Mouse (Mus musculus): Measurements from ENCODE around the gene Hivep3. TPM values are rescaled to one million over a fixed set of nuclear protein-coding genes. Genes with fewer than 3 reads are reported as not detected.

The Hivep3 gene
- polyA plus RNA-seq, 1 experiment from 2014 or later: 2.1 TPM

- no peak for DNase-seq (ENCODE audit: low spot score)
- H3K4me3 ChIP-seq: no peak overlapping the region
- H3K27me3 ChIP-seq (ENCODE audit: insufficient read depth, poor library complexity, severe bottlenecking): no peaks in the 10 kb centered on the region
- H3K36me3 ChIP-seq: no peaks in the 10 kb centered on the region
- H3K27ac ChIP-seq: no peak overlapping the region
- no peaks in the 10 kb centered on the region for H3K9me3 ChIP-seq
- H3K4me1 ChIP-seq (replicated peaks): peaks cover 3% of the 10 kb centered on the region; the same call in 1 of the 2 replicates
- WGBS: 94% methylated on average over 3 of the region's 3 CpGs
Observed at GRCm38 (mm10) chr4:119775913-119776312, 42.3 kb downstream of the Hivep3 start.

- no peak overlapping the region for H3K27ac ChIP-seq
- H3K4me1 ChIP-seq (replicated peaks): peaks cover 3% of the 10 kb centered on the region; the same call in 1 of the 2 replicates
- WGBS: 87% methylated on average over 3 of the region's 3 CpGs
- H3K27me3 ChIP-seq (ENCODE audit: insufficient read depth, poor library complexity, severe bottlenecking): no peaks in the 10 kb centered on the region
- DNase-seq (ENCODE audit: low spot score): no peak
- no peaks in the 10 kb centered on the region for H3K36me3 ChIP-seq
- H3K9me3 ChIP-seq: no peaks in the 10 kb centered on the region
- H3K4me3 ChIP-seq: no peak overlapping the region
Observed at GRCm38 (mm10) chr4:119777146-119777545, 43.6 kb downstream of the Hivep3 start.

GRCm38 (mm10) chr4:119779561-119780400 lies 46.2 kb downstream of the Hivep3 start:
- 59% methylated on average over 5 of the region's 5 CpGs for WGBS
- peaks cover 3% of the 10 kb centered on the region; the same call in 1 of the 2 replicates for H3K4me1 ChIP-seq (replicated peaks)
- H3K36me3 ChIP-seq: no peaks in the 10 kb centered on the region

GRCm38 (mm10) chr4:119780881-119781280 lies 47.3 kb downstream of the Hivep3 start:
- Histone ChIP-seq H3K9me3 (no peaks in the 10 kb centered on the region), H3K27ac (no peak overlapping the region), H3K4me1 (replicated peaks) (peaks cover 3% of the 10 kb centered on the region; the same call in 1 of the 2 replicates), H3K4me3 (no peak overlapping the region), H3K36me3 (no peaks in the 10 kb centered on the region), H3K27me3 (ENCODE audit: insufficient read depth, poor library complexity, severe bottlenecking) (no peaks in the 10 kb centered on the region)
- no peak for DNase-seq (ENCODE audit: low spot score)
- 85% methylated on average over 6 of the region's 6 CpGs for WGBS

More at GRCm38 (mm10) chr4:119779561-119780400, 46.2 kb downstream of the Hivep3 start:
- DNase-seq (ENCODE audit: low spot score): no peak
- no peaks in the 10 kb centered on the region for H3K27me3 ChIP-seq (ENCODE audit: insufficient read depth, poor library complexity, severe bottlenecking)
- H3K27ac ChIP-seq: no peak overlapping the region
- H3K4me3 ChIP-seq: no peak overlapping the region
- no peaks in the 10 kb centered on the region for H3K9me3 ChIP-seq

GRCm38 (mm10) chr4:119784959-119785358 lies 51.4 kb downstream of the Hivep3 start:
- H3K27ac ChIP-seq: no peak overlapping the region
- H3K36me3 ChIP-seq: no peaks in the 10 kb centered on the region
- H3K9me3 ChIP-seq: no peaks in the 10 kb centered on the region
- H3K27me3 ChIP-seq (ENCODE audit: insufficient read depth, poor library complexity, severe bottlenecking): no peaks in the 10 kb centered on the region
- no peak for DNase-seq (ENCODE audit: low spot score)
- 86% methylated on average over 3 of the region's 3 CpGs for WGBS
- no peak overlapping the region for H3K4me3 ChIP-seq
- no peaks in the 10 kb centered on the region for H3K4me1 ChIP-seq (replicated peaks)

GRCm38 (mm10) chr4:119786307-119786706 lies 52.7 kb downstream of the Hivep3 start:
- no peak overlapping the region for H3K27ac ChIP-seq
- H3K4me1 ChIP-seq (replicated peaks): no peaks in the 10 kb centered on the region
- H3K27me3 ChIP-seq (ENCODE audit: insufficient read depth, poor library complexity, severe bottlenecking): no peaks in the 10 kb centered on the region
- no peaks in the 10 kb centered on the region for H3K9me3 ChIP-seq
- H3K36me3 ChIP-seq: no peaks in the 10 kb centered on the region
- 82% methylated on average over 2 of the region's 2 CpGs for WGBS
- H3K4me3 ChIP-seq: no peak overlapping the region
- no peak for DNase-seq (ENCODE audit: low spot score)

- Histone ChIP-seq H3K4me1 (replicated peaks) (no peaks in the 10 kb centered on the region), H3K9me3 (no peaks in the 10 kb centered on the region), H3K27me3 (ENCODE audit: insufficient read depth, poor library complexity, severe bottlenecking) (no peaks in the 10 kb centered on the region), H3K4me3 (no peak overlapping the region), H3K27ac (no peak overlapping the region), H3K36me3 (no peaks in the 10 kb centered on the region)
- no peak for DNase-seq (ENCODE audit: low spot score)
- 82% methylated on average over 1 of the region's 2 CpGs for WGBS
Observed at GRCm38 (mm10) chr4:119786721-119787120, 53.1 kb downstream of the Hivep3 start.

GRCm38 (mm10) chr4:119788746-119789145 lies 55.2 kb downstream of the Hivep3 start:
- Histone ChIP-seq H3K4me3 (no peak overlapping the region), H3K27ac (no peak overlapping the region), H3K27me3 (ENCODE audit: insufficient read depth, poor library complexity, severe bottlenecking) (no peaks in the 10 kb centered on the region), H3K4me1 (replicated peaks) (no peaks in the 10 kb centered on the region), H3K36me3 (no peaks in the 10 kb centered on the region), H3K9me3 (no peaks in the 10 kb centered on the region)
- DNase-seq (ENCODE audit: low spot score): no peak
- 91% methylated on average over 6 of the region's 6 CpGs for WGBS

- Histone ChIP-seq H3K36me3 (no peaks in the 10 kb centered on the region), H3K27me3 (ENCODE audit: insufficient read depth, poor library complexity, severe bottlenecking) (no peaks in the 10 kb centered on the region), H3K4me3 (no peak overlapping the region), H3K4me1 (replicated peaks) (no peaks in the 10 kb centered on the region), H3K27ac (no peak overlapping the region), H3K9me3 (no peaks in the 10 kb centered on the region)
- no peak for DNase-seq (ENCODE audit: low spot score)
- 87% methylated on average over 9 of the region's 9 CpGs for WGBS
Observed at GRCm38 (mm10) chr4:119789495-119790148, 56.0 kb downstream of the Hivep3 start.

- Histone ChIP-seq H3K9me3 (no peaks in the 10 kb centered on the region), H3K4me3 (no peak overlapping the region), H3K4me1 (replicated peaks) (no peaks in the 10 kb centered on the region), H3K36me3 (no peaks in the 10 kb centered on the region), H3K27ac (no peak overlapping the region), H3K27me3 (ENCODE audit: insufficient read depth, poor library complexity, severe bottlenecking) (no peaks in the 10 kb centered on the region)
- no peak for DNase-seq (ENCODE audit: low spot score)
- WGBS: 70% methylated on average over 3 of the region's 3 CpGs
Observed at GRCm38 (mm10) chr4:119798891-119799290, 65.3 kb downstream of the Hivep3 start.

GRCm38 (mm10) chr4:119806556-119806955 lies 73.0 kb downstream of the Hivep3 start:
- no peaks in the 10 kb centered on the region for H3K36me3 ChIP-seq
- no peaks in the 10 kb centered on the region for H3K9me3 ChIP-seq
- no peaks in the 10 kb centered on the region for H3K4me1 ChIP-seq (replicated peaks)
- DNase-seq (ENCODE audit: low spot score): no peak
- H3K4me3 ChIP-seq: no peak overlapping the region
- peaks cover 9% of the 10 kb centered on the region for H3K27me3 ChIP-seq (ENCODE audit: insufficient read depth, poor library complexity, severe bottlenecking)
- no peak overlapping the region for H3K27ac ChIP-seq
- 83% methylated on average over 2 of the region's 2 CpGs for WGBS

- H3K9me3 ChIP-seq: no peaks in the 10 kb centered on the region
- H3K4me3 ChIP-seq: no peak overlapping the region
- 67% methylated on average over 2 of the region's 2 CpGs for WGBS
- no peaks in the 10 kb centered on the region for H3K4me1 ChIP-seq (replicated peaks)
- H3K27me3 ChIP-seq (ENCODE audit: insufficient read depth, poor library complexity, severe bottlenecking): peaks cover 17% of the 10 kb centered on the region
- no peaks in the 10 kb centered on the region for H3K36me3 ChIP-seq
- DNase-seq (ENCODE audit: low spot score): no peak
- no peak overlapping the region for H3K27ac ChIP-seq
Observed at GRCm38 (mm10) chr4:119807359-119807758, 73.8 kb downstream of the Hivep3 start.

GRCm38 (mm10) chr4:119809245-119809644 lies 75.7 kb downstream of the Hivep3 start:
- Histone ChIP-seq H3K9me3 (no peaks in the 10 kb centered on the region), H3K27me3 (ENCODE audit: insufficient read depth, poor library complexity, severe bottlenecking) (peaks cover 36% of the 10 kb centered on the region), H3K4me3 (no peak overlapping the region), H3K4me1 (replicated peaks) (peaks cover 14% of the 10 kb centered on the region), H3K27ac (no peak overlapping the region), H3K36me3 (no peaks in the 10 kb centered on the region)
- 33% methylated on average over 5 of the region's 5 CpGs for WGBS
- no peak for DNase-seq (ENCODE audit: low spot score)

Data from hindbrain, embryonic 10.5 days (tissue).